Mouse (Mus musculus): ENCODE results near the gene Atg4b. TPM values are rescaled to one million over a fixed set of nuclear protein-coding genes. Genes with fewer than 3 reads are reported as not detected.
"Not testable (repeated sequence)": the region's sequence is repeated elsewhere in the genome, so short reads cannot be mapped to it uniquely, and the experiment has no call there.

Atg4b gene
- total RNA-seq, 2 experiments from 2014 or later = 81.6 to 85.2 TPM

- DNase-seq (ENCODE audit: low spot score in 2 of 2); H3K27ac ChIP-seq; H3K4me3 ChIP-seq: not testable (repeated sequence)
- TF ChIP-seq CTCF (conservative IDR thresholded peaks at IDR 0.05) = peak; percentile 62
These were observed 81.6 kb downstream of the Atg4b start for GRCm38 (mm10) chr1:93832754-93833360.

- no peak for DNase-seq (ENCODE audit: low spot score in 2 of 2)
- H3K4me3 ChIP-seq = no peak overlapping the region
- no peak for TF ChIP-seq CTCF (conservative IDR thresholded peaks at IDR 0.05)
- no peak overlapping the region for H3K27ac ChIP-seq
These were observed 83.4 kb downstream of the Atg4b start for GRCm38 (mm10) chr1:93834671-93835150.

GRCm38 (mm10) chr1:93835211-93835610 lies 83.9 kb downstream of the Atg4b start:
- DNase-seq (ENCODE audit: low spot score in 2 of 2) = no peak
- Histone ChIP-seq H3K27ac (no peak overlapping the region), H3K4me3 (no peak overlapping the region)
- TF ChIP-seq CTCF (conservative IDR thresholded peaks at IDR 0.05) = no peak

- Histone ChIP-seq H3K4me3 (no peak overlapping the region), H3K27ac (no peak overlapping the region)
- TF ChIP-seq CTCF (conservative IDR thresholded peaks at IDR 0.05) = no peak
- no peak for DNase-seq (ENCODE audit: low spot score in 2 of 2)
These were observed 84.7 kb downstream of the Atg4b start for GRCm38 (mm10) chr1:93835876-93836531.

- no peak for TF ChIP-seq CTCF (conservative IDR thresholded peaks at IDR 0.05)
- DNase-seq (ENCODE audit: low spot score in 2 of 2) = no peak
- Histone ChIP-seq H3K4me3 (no peak overlapping the region), H3K27ac (no peak overlapping the region)
These were observed 85.2 kb downstream of the Atg4b start for GRCm38 (mm10) chr1:93836532-93836913.

GRCm38 (mm10) chr1:93837335-93837734 lies 86.0 kb downstream of the Atg4b start:
- Histone ChIP-seq H3K27ac (no peak overlapping the region), H3K4me3 (no peak overlapping the region)
- no peak for TF ChIP-seq CTCF (conservative IDR thresholded peaks at IDR 0.05)
- no peak for DNase-seq (ENCODE audit: low spot score in 2 of 2)

- not testable (repeated sequence) for H3K4me3 ChIP-seq; DNase-seq (ENCODE audit: low spot score in 2 of 2); H3K27ac ChIP-seq
These were observed 87.3 kb downstream of the Atg4b start for GRCm38 (mm10) chr1:93838569-93838968.

Other genes starting within 250 kb of the Atg4b start
- 10 to 100 TPM; 12.0 to 12.6 TPM for gene Farp2, start 239.4 kb upstream of the Atg4b start, total RNA-seq (2021)
- gene Stk25, start 92.8 kb upstream of the Atg4b start, total RNA-seq (2021) = 100 to 1,000 TPM; 395 to 419 TPM
- gene Bok, start 65.8 kb upstream of the Atg4b start, total RNA-seq (2021) = 10 to 100 TPM; 64.9 to 77.6 TPM
- 10 to 100 TPM; 35.2 to 35.4 TPM for gene Thap4, start 3.4 kb downstream of the Atg4b start, total RNA-seq (2021)
- 10 to 100 TPM; 52.6 to 58.0 TPM for gene Dtymk, start 50.4 kb downstream of the Atg4b start, total RNA-seq (2021)
- 10 to 100 TPM; 12.6 to 14.2 TPM for gene Ing5, start 52.5 kb downstream of the Atg4b start, total RNA-seq (2021)
- 10 to 100 TPM; 15.8 to 19.3 TPM for gene D2hgdh, start 73.4 kb downstream of the Atg4b start, total RNA-seq (2021)
- under 1 TPM; 0.12 to 0.56 TPM for gene Gal3st2, start 109.8 kb downstream of the Atg4b start, total RNA-seq (2021)
- under 1 TPM; 0.23 to 0.69 TPM for gene Gal3st2b, start 166.8 kb downstream of the Atg4b start, total RNA-seq (2021)
- under 1 TPM in 1 of 2 experiments, not detected in 1; 0.10 TPM for gene Gal3st2c, start 239.0 kb downstream of the Atg4b start, total RNA-seq (2021)